Mouse (Mus musculus): ENCODE results near the gene Ptprg. TPM values are rescaled to one million over a fixed set of nuclear protein-coding genes. Genes with fewer than 3 reads are reported as not detected.

The Ptprg gene
- polyA plus RNA-seq, 1 experiment from 2014 or later, result 15.2 TPM

- no peak overlapping the region for H3K9ac ChIP-seq (ENCODE audit: low read depth, low read length)
- no peak overlapping the region for H3K4me3 ChIP-seq (ENCODE audit: low read depth, low read length)
- WGBS (ENCODE audit: insufficient replicate concordance), result 40% methylated on average over 7 of the region's 7 CpGs
- no peaks in the 10 kb centered on the region for H3K4me1 ChIP-seq (ENCODE audit: control insufficient read depth, insufficient read depth, low read length)
- ATAC-seq (replicated peaks; ENCODE audit: insufficient number of reproducible peaks, low FRiP score, low TSS enrichment), result no peak; the same call in 1 of the 2 replicates
- no peak overlapping the region for H3K4me2 ChIP-seq
- H3K36me3 ChIP-seq (ENCODE audit: control insufficient read depth, insufficient read depth, low read length), result no peaks in the 10 kb centered on the region
- no peaks in the 10 kb centered on the region for H3K9me3 ChIP-seq (replicated peaks; ENCODE audit: control insufficient read depth, low read length)
- no peak overlapping the region for H3K27ac ChIP-seq (ENCODE audit: low read depth, low read length)
- no peaks in the 10 kb centered on the region for H3K27me3 ChIP-seq (ENCODE audit: control insufficient read depth, insufficient read depth, low read length)
Observed at GRCm38 (mm10) chr14:12077193-12077592, 523.9 kb downstream of the Ptprg start.

GRCm38 (mm10) chr14:12079250-12079649, 525.9 kb downstream of the Ptprg start:
- Histone ChIP-seq H3K4me3 (ENCODE audit: low read depth, low read length) (no peak overlapping the region), H3K4me1 (ENCODE audit: control insufficient read depth, insufficient read depth, low read length) (no peaks in the 10 kb centered on the region), H3K9ac (ENCODE audit: low read depth, low read length) (no peak overlapping the region), H3K4me2 (no peak overlapping the region), H3K36me3 (ENCODE audit: control insufficient read depth, insufficient read depth, low read length) (no peaks in the 10 kb centered on the region), H3K27me3 (ENCODE audit: control insufficient read depth, insufficient read depth, low read length) (no peaks in the 10 kb centered on the region), H3K9me3 (replicated peaks; ENCODE audit: control insufficient read depth, low read length) (no peaks in the 10 kb centered on the region), H3K27ac (ENCODE audit: low read depth, low read length) (no peak overlapping the region)
- ATAC-seq (replicated peaks; ENCODE audit: insufficient number of reproducible peaks, low FRiP score, low TSS enrichment), result no peak
- 72% methylated on average over 6 of the region's 6 CpGs for WGBS (ENCODE audit: insufficient replicate concordance)

GRCm38 (mm10) chr14:12079833-12080401, 526.6 kb downstream of the Ptprg start:
- 65% methylated on average over 4 of the region's 4 CpGs for WGBS (ENCODE audit: insufficient replicate concordance)
- Histone ChIP-seq H3K9me3 (replicated peaks; ENCODE audit: control insufficient read depth, low read length) (no peaks in the 10 kb centered on the region), H3K36me3 (ENCODE audit: control insufficient read depth, insufficient read depth, low read length) (no peaks in the 10 kb centered on the region), H3K9ac (ENCODE audit: low read depth, low read length) (no peak overlapping the region), H3K4me1 (ENCODE audit: control insufficient read depth, insufficient read depth, low read length) (no peaks in the 10 kb centered on the region), H3K27me3 (ENCODE audit: control insufficient read depth, insufficient read depth, low read length) (no peaks in the 10 kb centered on the region), H3K27ac (ENCODE audit: low read depth, low read length) (no peak overlapping the region), H3K4me3 (ENCODE audit: low read depth, low read length) (no peak overlapping the region), H3K4me2 (no peak overlapping the region)
- no peak for ATAC-seq (replicated peaks; ENCODE audit: insufficient number of reproducible peaks, low FRiP score, low TSS enrichment)

GRCm38 (mm10) chr14:12082131-12082921, 529.0 kb downstream of the Ptprg start:
- ATAC-seq (replicated peaks; ENCODE audit: insufficient number of reproducible peaks, low FRiP score, low TSS enrichment), result no peak
- Histone ChIP-seq H3K9me3 (replicated peaks; ENCODE audit: control insufficient read depth, low read length) (no peaks in the 10 kb centered on the region), H3K27me3 (ENCODE audit: control insufficient read depth, insufficient read depth, low read length) (no peaks in the 10 kb centered on the region), H3K27ac (ENCODE audit: low read depth, low read length) (no peak overlapping the region), H3K36me3 (ENCODE audit: control insufficient read depth, insufficient read depth, low read length) (no peaks in the 10 kb centered on the region), H3K4me2 (no peak overlapping the region), H3K9ac (ENCODE audit: low read depth, low read length) (no peak overlapping the region), H3K4me3 (ENCODE audit: low read depth, low read length) (no peak overlapping the region), H3K4me1 (ENCODE audit: control insufficient read depth, insufficient read depth, low read length) (0 out of 2 replicates have a peak, but pooled peaks cover 3% of the 10 kb centered on the region)
- WGBS (ENCODE audit: insufficient replicate concordance), result 49% methylated on average over 6 of the region's 6 CpGs

GRCm38 (mm10) chr14:12084076-12084475, 530.7 kb downstream of the Ptprg start:
- Histone ChIP-seq H3K27me3 (ENCODE audit: control insufficient read depth, insufficient read depth, low read length) (no peaks in the 10 kb centered on the region), H3K4me1 (ENCODE audit: control insufficient read depth, insufficient read depth, low read length) (0 out of 2 replicates have a peak, but pooled peaks cover 3% of the 10 kb centered on the region), H3K36me3 (ENCODE audit: control insufficient read depth, insufficient read depth, low read length) (no peaks in the 10 kb centered on the region), H3K9me3 (replicated peaks; ENCODE audit: control insufficient read depth, low read length) (no peaks in the 10 kb centered on the region), H3K4me3 (ENCODE audit: low read depth, low read length) (no peak overlapping the region), H3K27ac (ENCODE audit: low read depth, low read length) (no peak overlapping the region), H3K4me2 (no peak overlapping the region), H3K9ac (ENCODE audit: low read depth, low read length) (no peak overlapping the region)
- no peak for ATAC-seq (replicated peaks; ENCODE audit: insufficient number of reproducible peaks, low FRiP score, low TSS enrichment)
- WGBS (ENCODE audit: insufficient replicate concordance), result 72% methylated on average over 4 of the region's 4 CpGs

- 88% methylated on average over 4 of the region's 4 CpGs for WGBS (ENCODE audit: insufficient replicate concordance)
- no peak overlapping the region for H3K9ac ChIP-seq (ENCODE audit: low read depth, low read length)
- ATAC-seq (replicated peaks; ENCODE audit: insufficient number of reproducible peaks, low FRiP score, low TSS enrichment), result no peak
- H3K4me2 ChIP-seq, result no peak overlapping the region
- no peak overlapping the region for H3K4me3 ChIP-seq (ENCODE audit: low read depth, low read length)
- no peaks in the 10 kb centered on the region for H3K36me3 ChIP-seq (ENCODE audit: control insufficient read depth, insufficient read depth, low read length)
- H3K4me1 ChIP-seq (ENCODE audit: control insufficient read depth, insufficient read depth, low read length), result 0 out of 2 replicates have a peak, but pooled peaks cover 3% of the 10 kb centered on the region
- no peak overlapping the region for H3K27ac ChIP-seq (ENCODE audit: low read depth, low read length)
- no peaks in the 10 kb centered on the region for H3K27me3 ChIP-seq (ENCODE audit: control insufficient read depth, insufficient read depth, low read length)
- H3K9me3 ChIP-seq (replicated peaks; ENCODE audit: control insufficient read depth, low read length), result no peaks in the 10 kb centered on the region
Observed at GRCm38 (mm10) chr14:12085078-12085477, 531.7 kb downstream of the Ptprg start.

GRCm38 (mm10) chr14:12086167-12086566, 532.8 kb downstream of the Ptprg start:
- Histone ChIP-seq H3K4me2 (no peak overlapping the region), H3K4me3 (ENCODE audit: low read depth, low read length) (no peak overlapping the region), H3K27me3 (ENCODE audit: control insufficient read depth, insufficient read depth, low read length) (no peaks in the 10 kb centered on the region), H3K9me3 (replicated peaks; ENCODE audit: control insufficient read depth, low read length) (no peaks in the 10 kb centered on the region), H3K9ac (ENCODE audit: low read depth, low read length) (no peak overlapping the region), H3K4me1 (ENCODE audit: control insufficient read depth, insufficient read depth, low read length) (0 out of 2 replicates have a peak, but pooled peaks cover 3% of the 10 kb centered on the region), H3K27ac (ENCODE audit: low read depth, low read length) (no peak overlapping the region), H3K36me3 (ENCODE audit: control insufficient read depth, insufficient read depth, low read length) (no peaks in the 10 kb centered on the region)
- no peak for ATAC-seq (replicated peaks; ENCODE audit: insufficient number of reproducible peaks, low FRiP score, low TSS enrichment)
- 74% methylated on average over 5 of the region's 5 CpGs for WGBS (ENCODE audit: insufficient replicate concordance)

GRCm38 (mm10) chr14:12089954-12090353, 536.6 kb downstream of the Ptprg start:
- ATAC-seq (replicated peaks; ENCODE audit: insufficient number of reproducible peaks, low FRiP score, low TSS enrichment), result no peak
- H3K27me3 ChIP-seq (ENCODE audit: control insufficient read depth, insufficient read depth, low read length), result no peaks in the 10 kb centered on the region
- 0 out of 2 replicates have a peak, but pooled peaks cover 3% of the 10 kb centered on the region for H3K4me1 ChIP-seq (ENCODE audit: control insufficient read depth, insufficient read depth, low read length)
- H3K27ac ChIP-seq (ENCODE audit: low read depth, low read length), result no peak overlapping the region
- no peak overlapping the region for H3K4me2 ChIP-seq
- no peak overlapping the region for H3K9ac ChIP-seq (ENCODE audit: low read depth, low read length)
- H3K36me3 ChIP-seq (ENCODE audit: control insufficient read depth, insufficient read depth, low read length), result no peaks in the 10 kb centered on the region
- H3K9me3 ChIP-seq (replicated peaks; ENCODE audit: control insufficient read depth, low read length), result no peaks in the 10 kb centered on the region
- H3K4me3 ChIP-seq (ENCODE audit: low read depth, low read length), result no peak overlapping the region

- no peaks in the 10 kb centered on the region for H3K27me3 ChIP-seq (ENCODE audit: control insufficient read depth, insufficient read depth, low read length)
- H3K4me3 ChIP-seq (ENCODE audit: low read depth, low read length), result no peak overlapping the region
- 74% methylated on average over 3 of the region's 3 CpGs for WGBS (ENCODE audit: insufficient replicate concordance)
- no peak for ATAC-seq (replicated peaks; ENCODE audit: insufficient number of reproducible peaks, low FRiP score, low TSS enrichment)
- no peak overlapping the region for H3K27ac ChIP-seq (ENCODE audit: low read depth, low read length)
- H3K4me2 ChIP-seq, result no peak overlapping the region
- H3K36me3 ChIP-seq (ENCODE audit: control insufficient read depth, insufficient read depth, low read length), result no peaks in the 10 kb centered on the region
- H3K9me3 ChIP-seq (replicated peaks; ENCODE audit: control insufficient read depth, low read length), result no peaks in the 10 kb centered on the region
- no peak overlapping the region for H3K9ac ChIP-seq (ENCODE audit: low read depth, low read length)
- H3K4me1 ChIP-seq (ENCODE audit: control insufficient read depth, insufficient read depth, low read length), result no peaks in the 10 kb centered on the region
Observed at GRCm38 (mm10) chr14:12091730-12092129, 538.4 kb downstream of the Ptprg start.
